Mouse (Mus musculus) thymus, adult 2 months (tissue): ENCODE results near the gene Lrfn2. TPM values are rescaled to one million over a fixed set of nuclear protein-coding genes. Genes with fewer than 3 reads are reported as not detected.

ENCODE experiments used
- DNase-seq: peaks from one replicate; pipeline ENCODE4 v3.0.0; 2021
- H3K27ac ChIP-seq: fragments of 200-500 bp; 2 replicates; pipeline ENCODE4 v1.5.1; 2012; ENCODE audit warnings: low read length, control low read depth; ENCODE audit not compliant: control insufficient read depth, insufficient read depth
- H3K27me3 ChIP-seq: fragments of 200-500 bp; 2 replicates; pipeline ENCODE4 v1.6.1; 2012; ENCODE audit warnings: mild to moderate bottlenecking, low read length, moderate library complexity, mixed read lengths; ENCODE audit not compliant: control insufficient read depth, insufficient read depth
- H3K36me3 ChIP-seq: fragments of 200-500 bp; 2 replicates; pipeline ENCODE4 v1.6.1; 2012; ENCODE audit warnings: mild to moderate bottlenecking, low read length, moderate library complexity; ENCODE audit not compliant: control insufficient read depth, insufficient read depth
- H3K4me1 ChIP-seq: fragments of 200-500 bp; replicated peaks from 2 replicates; pipeline ENCODE4 v1.6.1; 2012; ENCODE audit warnings: low read length; ENCODE audit not compliant: control insufficient read depth, insufficient read depth
- H3K4me3 ChIP-seq: fragments of 200-500 bp; 2 replicates; pipeline ENCODE4 v1.5.1; 2012; ENCODE audit warnings: mild to moderate bottlenecking, low read length, control low read depth, moderate library complexity; ENCODE audit not compliant: control insufficient read depth, insufficient read depth
- CTCF ChIP-seq: fragments of 200-500 bp; IDR thresholded peaks from 2 replicates; pipeline ENCODE4 v1.5.1; 2012; ENCODE audit warnings: mild to moderate bottlenecking, control low read depth, low read length, moderate library complexity, borderline replicate concordance; ENCODE audit not compliant: control insufficient read depth, poor library complexity, insufficient read depth; ENCODE audit errors: extremely low read depth
- POLR2A ChIP-seq: fragments of 200-500 bp; IDR thresholded peaks from 2 replicates; pipeline ENCODE4 v1.6.1; 2012; ENCODE audit warnings: mild to moderate bottlenecking, low read length, control low read depth, moderate library complexity; ENCODE audit not compliant: control insufficient read depth, poor library complexity, insufficient read depth; ENCODE audit errors: extremely low read depth
- WGBS: fragments of 180-500 bp; shearing (Covaris S2); methylation state at CpG from one replicate; pipeline ENCODE4 v1.1.7; 2018; 5-methylcytosine and 5-hydroxymethylcytosine counted together
- polyA plus RNA-seq: library from polyadenylated mRNA; depleted of rRNA; stranded (reverse); fragments of >200 nt; gene quantifications from 2 replicates; pipeline ENCODE4 v1.2.3, GENCODE M21; 2012; rRNA removed

Gene Lrfn2
- 0.29 and 0.49 TPM in 2 replicates for polyA plus RNA-seq

- Histone ChIP-seq H3K36me3 (no peaks in the 10 kb centered on the region), H3K4me1 (no peaks in the 10 kb centered on the region), H3K27ac (no peak within 1 kb of the TSS), H3K4me3 (peak within 1 kb of the TSS; percentile 29), H3K27me3 (no peaks in the 10 kb centered on the region; the same call in 1 of the 2 replicates)
- 1% methylated on average over 55 of the region's 56 CpGs for WGBS
- peak; percentile 71 for DNase-seq
- TF ChIP-seq POLR2A: no peak
- peak; percentile 75; the same call in 1 of the 2 replicates for TF ChIP-seq CTCF
These were observed at the start of gene Lrfn2 for GRCm38 (mm10) chr17:48931621-48932405. TSS of gene Lrfn2 (plus strand) at chr17:48932379.

GRCm38 (mm10) chr17:48887472-48888385, 44.5 kb upstream of the Lrfn2 start:
- WGBS: 30% methylated on average over 8 of the region's 8 CpGs
- Histone ChIP-seq H3K4me1 (no peaks in the 10 kb centered on the region), H3K27ac (no peak overlapping the region), H3K36me3 (no peaks in the 10 kb centered on the region), H3K4me3 (no peak overlapping the region), H3K27me3 (no peaks in the 10 kb centered on the region)
- DNase-seq: no peak
- no peak for TF ChIP-seq POLR2A
- TF ChIP-seq CTCF: no peak

- H3K4me3 ChIP-seq: no peak overlapping the region
- no peaks in the 10 kb centered on the region for H3K27me3 ChIP-seq
- no peak for DNase-seq
- H3K4me1 ChIP-seq: no peaks in the 10 kb centered on the region
- no peak overlapping the region for H3K27ac ChIP-seq
- H3K36me3 ChIP-seq: no peaks in the 10 kb centered on the region
- no peak for TF ChIP-seq POLR2A
- no peak for TF ChIP-seq CTCF
- WGBS: 74% methylated on average over 4 of the region's 4 CpGs
These were observed 26.7 kb upstream of the Lrfn2 start for GRCm38 (mm10) chr17:48905286-48906040.

- Histone ChIP-seq H3K27ac (no peak overlapping the region), H3K36me3 (no peaks in the 10 kb centered on the region), H3K27me3 (no peaks in the 10 kb centered on the region), H3K4me3 (no peak overlapping the region), H3K4me1 (no peaks in the 10 kb centered on the region)
- DNase-seq: no peak
- WGBS: 48% methylated on average over 6 of the region's 6 CpGs
- TF ChIP-seq POLR2A: no peak
- TF ChIP-seq CTCF: no peak
These were observed 18.7 kb upstream of the Lrfn2 start for GRCm38 (mm10) chr17:48913437-48913836.

- no peaks in the 10 kb centered on the region for H3K36me3 ChIP-seq
- H3K27me3 ChIP-seq: no peaks in the 10 kb centered on the region
- WGBS: 18% methylated on average over 11 of the region's 11 CpGs
- no peaks in the 10 kb centered on the region for H3K4me1 ChIP-seq
- TF ChIP-seq POLR2A: no peak
- no peak for TF ChIP-seq CTCF
- DNase-seq: no peak
- no peak overlapping the region for H3K27ac ChIP-seq
- H3K4me3 ChIP-seq: no peak overlapping the region
These were observed 14.8 kb upstream of the Lrfn2 start for GRCm38 (mm10) chr17:48917411-48917810.

GRCm38 (mm10) chr17:48918458-48918857, 13.7 kb upstream of the Lrfn2 start:
- no peaks in the 10 kb centered on the region for H3K27me3 ChIP-seq
- no peak for TF ChIP-seq CTCF
- no peak for TF ChIP-seq POLR2A
- H3K27ac ChIP-seq: no peak overlapping the region
- DNase-seq: no peak
- WGBS: 98% methylated on average over 3 of the region's 3 CpGs
- H3K4me1 ChIP-seq: no peaks in the 10 kb centered on the region
- no peak overlapping the region for H3K4me3 ChIP-seq
- H3K36me3 ChIP-seq: no peaks in the 10 kb centered on the region
